Mouse (Mus musculus) ES-Bruce4 (cell line): ENCODE data around the gene Mapk1.

Source experiments
- CTCF ChIP-seq: IDR thresholded peaks from one replicate; pipeline ENCODE4 v1.8.1; 2011; ENCODE audit warnings: low read depth, low read length
- EP300 ChIP-seq: IDR thresholded peaks from 2 replicates; pipeline ENCODE4 v1.6.1; 2011; ENCODE audit warnings: low read depth, low read length; ENCODE audit not compliant: insufficient read depth
- POLR2A ChIP-seq: IDR thresholded peaks from one replicate; pipeline ENCODE4 v1.8.1; 2011; ENCODE audit warnings: low read length; ENCODE audit not compliant: insufficient read depth

GRCm38 (mm10) chr16:17052087-17052486 lies 68.9 kb downstream of the Mapk1 start:
- TF ChIP-seq CTCF (no peak), POLR2A (no peak), EP300 (no peak)
